Mouse (Mus musculus) midbrain, embryonic 10.5 days (tissue): ENCODE measurements at regions not wholly inside any gene's neighbourhood (a gene's known extent, or its start where the extent isn't known, plus 50 kb on each side); places are given as distances from the start of the nearest gene placed in this dataset.
"Not testable (repeated sequence)": the region's sequence is repeated elsewhere in the genome, so short reads cannot be mapped to it uniquely, and the experiment has no call there.

Experiments
- DNase-seq: peaks from one replicate; pipeline ENCODE4 v3.0.0-alpha.2; 2017; ENCODE audit warnings: low spot score
- H3K27ac ChIP-seq: fragments of 300-500 bp; sonication (generic); replicated peaks from 2 replicates; pipeline ENCODE4 v1.5.1; 2016; ENCODE audit warnings: mild to moderate bottlenecking
- H3K27me3 ChIP-seq: fragments of 300-500 bp; sonication (generic); 2 replicates; pipeline ENCODE4 v1.6.1; 2016; ENCODE audit warnings: low read depth, mild to moderate bottlenecking; ENCODE audit not compliant: poor library complexity, severe bottlenecking
- H3K36me3 ChIP-seq: fragments of 300-500 bp; sonication (generic); 2 replicates; pipeline ENCODE4 v1.6.1; 2016; ENCODE audit warnings: mild to moderate bottlenecking, moderate library complexity
- H3K4me1 ChIP-seq: fragments of 300-500 bp; sonication (generic); 2 replicates; pipeline ENCODE4 v1.6.1; 2016
- H3K4me3 ChIP-seq: fragments of 300-500 bp; sonication (generic); 2 replicates; pipeline ENCODE4 v1.5.1; 2016; ENCODE audit warnings: mild to moderate bottlenecking, moderate library complexity
- H3K9me3 ChIP-seq: fragments of 300-500 bp; sonication (generic); replicated peaks from 2 replicates; pipeline ENCODE4 v1.6.1; 2016; ENCODE audit warnings: mild to moderate bottlenecking
- WGBS: fragments of 180-500 bp; shearing (Covaris S2); methylation state at CpG from one replicate; pipeline ENCODE4 v1.1.7; 2016; 5-methylcytosine and 5-hydroxymethylcytosine counted together

GRCm38 (mm10) chr10:118947016-118947674 is 77.1 kb upstream of the Dyrk2 start:
- no peak overlapping the region for H3K27ac ChIP-seq
- H3K4me1 ChIP-seq: no peaks in the 10 kb centered on the region
- no peak overlapping the region for H3K4me3 ChIP-seq
- H3K27me3 ChIP-seq: no peaks in the 10 kb centered on the region
- DNase-seq: no peak
- 86% methylated on average over 9 of the region's 9 CpGs for WGBS
- no peaks in the 10 kb centered on the region for H3K36me3 ChIP-seq
- no peaks in the 10 kb centered on the region for H3K9me3 ChIP-seq

GRCm38 (mm10) chr10:118927316-118927715 is 57.3 kb upstream of the Dyrk2 start:
- WGBS: 93% methylated on average over 12 of the region's 12 CpGs
- H3K36me3 ChIP-seq: no peaks in the 10 kb centered on the region
- peaks cover 14% of the 10 kb centered on the region; the same call in 1 of the 2 replicates for H3K9me3 ChIP-seq
- no peak overlapping the region for H3K4me3 ChIP-seq
- H3K27ac ChIP-seq: no peak overlapping the region
- DNase-seq: no peak
- no peaks in the 10 kb centered on the region for H3K4me1 ChIP-seq
- H3K27me3 ChIP-seq: no peaks in the 10 kb centered on the region

GRCm38 (mm10) chr10:118923473-118924185 is 53.6 kb upstream of the Dyrk2 start:
- Histone ChIP-seq H3K9me3 (0 out of 2 replicates have a peak, but pooled peaks cover under 1% of the 10 kb centered on the region), H3K27me3 (no peaks in the 10 kb centered on the region), H3K4me1 (no peaks in the 10 kb centered on the region), H3K4me3 (no peak overlapping the region), H3K36me3 (no peaks in the 10 kb centered on the region), H3K27ac (no peak overlapping the region)
- WGBS: 79% methylated on average over 15 of the region's 15 CpGs
- DNase-seq: no peak

- not testable (repeated sequence) for H3K4me1 ChIP-seq, DNase-seq, H3K27me3 ChIP-seq, H3K9me3 ChIP-seq, H3K27ac ChIP-seq, H3K36me3 ChIP-seq, H3K4me3 ChIP-seq
Observed at GRCm38 (mm10) chr10:118922120-118922519, 52.1 kb upstream of the Dyrk2 start.
